In genomic region chr15:83725556-83726200, GRCm38 (mm10) we compare ENCODE assay signal across 10 mouse cellular contexts. TPM values are rescaled to one million over a fixed set of nuclear protein-coding genes. Genes with fewer than 3 reads are reported as not detected.
DNase-seq lines count a peak whose midpoint lies in the region; ATAC-seq lines count a peak whose summit lies in the region.
"Had no signal": no experiment of that assay in that cellular context is flagged by ENCODE, and none has a peak within 500 bp of the region (broad histone marks: within the 10 kb centered on the region; RNA-seq: fewer than 3 reads in every experiment).

No protein-coding gene starts in this region.

- peaks cover 28% of the 10 kb centered on the region for H3K4me1 ChIP-seq in kidney, embryonic 15.5 days
- peaks cover 11% of the 10 kb centered on the region for H3K4me1 ChIP-seq in hindbrain, embryonic 11.5 days (replicated peaks; ENCODE audit: control insufficient read depth, insufficient read depth, low read length)
- H3K4me1 ChIP-seq in midbrain, embryonic 14.5 days (ENCODE audit: control insufficient read depth, insufficient read depth, low read length), result peaks cover 15% of the 10 kb centered on the region

- no peak overlapping the region for H3K9ac ChIP-seq in kidney, embryonic 15.5 days
- H3K9ac ChIP-seq in hindbrain, embryonic 11.5 days (ENCODE audit: low read depth, low read length), result no peak overlapping the region
- no peak overlapping the region for H3K9ac ChIP-seq in midbrain, embryonic 14.5 days (replicated peaks; ENCODE audit: low read length)

- no peak for DNase-seq in kidney, adult 11 months
- DNase-seq in embryo, embryonic 10.5 days (ENCODE audit: low spot score), result peak; percentile 77
- DNase-seq in hindbrain, embryonic 11.5 days (ENCODE audit: low spot score), result peak; percentile 45
- DNase-seq in midbrain, embryonic 14.5 days, result peak; percentile 40
- no peak for DNase-seq in cerebellum, postnatal 36 days
- no peak for DNase-seq in left cerebral cortex, postnatal 36 days (ENCODE audit: low spot score in 2 of 2)
- DNase-seq in gastrocnemius, postnatal 10 days, result no peak

- 0 out of 2 replicates have a peak, but pooled peaks have one; percentile 9 for ATAC-seq in kidney, embryonic 15.5 days (replicated peaks; ENCODE audit: low FRiP score)
- peak; percentile 17; the same call in 1 of the 2 replicates for ATAC-seq in hindbrain, embryonic 11.5 days (ENCODE audit: low FRiP score)
- 0 out of 2 replicates have a peak, but pooled peaks have one; percentile 1 for ATAC-seq in midbrain, embryonic 14.5 days (ENCODE audit: low FRiP score, low TSS enrichment)

- H3K4me2 ChIP-seq in kidney, embryonic 15.5 days, result peak overlapping the region; percentile 99
- no peak overlapping the region; the same call in 1 of the 2 replicates for H3K4me2 ChIP-seq in hindbrain, embryonic 11.5 days (replicated peaks; ENCODE audit: low read depth, low read length)
- peak overlapping the region; percentile 81 for H3K4me2 ChIP-seq in midbrain, embryonic 14.5 days (ENCODE audit: low read length)

- WGBS in kidney, embryonic 15.5 days, result 15% methylated on average over 28 of the region's 28 CpGs
- 4% methylated on average over 28 of the region's 28 CpGs for WGBS in hindbrain, embryonic 11.5 days
- WGBS in midbrain, embryonic 14.5 days, result 6% methylated on average over 28 of the region's 28 CpGs

- H3K4me3 ChIP-seq in kidney, embryonic 15.5 days (replicated peaks), result peak overlapping the region; percentile 63
- peak overlapping the region; percentile 80; the same call in 1 of the 2 replicates for H3K4me3 ChIP-seq in hindbrain, embryonic 11.5 days (ENCODE audit: low read depth, low read length)
- H3K4me3 ChIP-seq in midbrain, embryonic 14.5 days (replicated peaks; ENCODE audit: low read depth, low read length), result peak overlapping the region; percentile 66; the same call in 1 of the 2 replicates

- no peak overlapping the region for H3K27ac ChIP-seq in kidney, embryonic 15.5 days
- peak overlapping the region; percentile 67; the same call in 1 of the 2 replicates for H3K27ac ChIP-seq in hindbrain, embryonic 11.5 days (ENCODE audit: low read depth, low read length)
- H3K27ac ChIP-seq in midbrain, embryonic 14.5 days (replicated peaks; ENCODE audit: low read depth, low read length), result no peak overlapping the region

- H3K9me3 ChIP-seq in kidney, embryonic 15.5 days (replicated peaks), result no peaks in the 10 kb centered on the region
- no peaks in the 10 kb centered on the region for H3K9me3 ChIP-seq in hindbrain, embryonic 11.5 days (ENCODE audit: control insufficient read depth, low read length)
- H3K9me3 ChIP-seq in midbrain, embryonic 14.5 days (ENCODE audit: control insufficient read depth, low read length), result no peaks in the 10 kb centered on the region

- H3K27me3 ChIP-seq in kidney, embryonic 15.5 days, result peaks cover 69% of the 10 kb centered on the region
- no peaks in the 10 kb centered on the region for H3K27me3 ChIP-seq in hindbrain, embryonic 11.5 days (ENCODE audit: control insufficient read depth, insufficient read depth, low read length)
- H3K27me3 ChIP-seq in midbrain, embryonic 14.5 days (ENCODE audit: control insufficient read depth, insufficient read depth, low read length), result no peaks in the 10 kb centered on the region

- H3K36me3 ChIP-seq in kidney, embryonic 15.5 days, result no peaks in the 10 kb centered on the region
- no peaks in the 10 kb centered on the region for H3K36me3 ChIP-seq in hindbrain, embryonic 11.5 days (ENCODE audit: control insufficient read depth, insufficient read depth, low read length)
- no peaks in the 10 kb centered on the region for H3K36me3 ChIP-seq in midbrain, embryonic 14.5 days (ENCODE audit: control insufficient read depth, insufficient read depth, low read length)

- intact Hi-C loops in left cerebral cortex, postnatal 36 days (cut with DNase I), result loop anchor here (2.0 kb wide), 1 partner anchor 61 kb away; no protein-coding TSS in a partner anchor

RNA-seq across cellular contexts. Expression of gene Scube1, which starts 0.9 kb away (rescaled TPM):
- polyA plus RNA-seq in kidney, embryonic 15.5 days (2015; fragmentation: Nextera tagmentation; extraction: Ambion mirVana), result 5.1 and 6.1 TPM in 2 replicates
- 30.7 and 32.8 TPM in 2 replicates for polyA plus RNA-seq in hindbrain, embryonic 11.5 days (2014; fragmentation: Nextera tagmentation; extraction: Ambion mirVana)
- 10.2 and 13.5 TPM in 2 replicates for polyA plus RNA-seq in midbrain, embryonic 14.5 days (2014; fragmentation: Nextera tagmentation; extraction: Ambion mirVana)
- 10 to 100 TPM; 68.5 to 71.1 TPM for total RNA-seq in left cerebral cortex, postnatal 36 days (2021)
- 1 to 10 TPM; 2.5 to 2.8 TPM for total RNA-seq in gastrocnemius, postnatal 10 days (2021)
- total RNA-seq: MEL; monocyte, adult 5-6 weeks had no signal

RNA-seq across cellular contexts. Expression of gene Mpped1, which starts 53.6 kb away (rescaled TPM):
- 0.41 and 0.70 TPM in 2 replicates for polyA plus RNA-seq in kidney, embryonic 15.5 days (2015; fragmentation: Nextera tagmentation; extraction: Ambion mirVana)
- 4.2 and 4.8 TPM in 2 replicates for polyA plus RNA-seq in hindbrain, embryonic 11.5 days (2014; fragmentation: Nextera tagmentation; extraction: Ambion mirVana)
- polyA plus RNA-seq in midbrain, embryonic 14.5 days (2014; fragmentation: Nextera tagmentation; extraction: Ambion mirVana), result 16.5 and 16.9 TPM in 2 replicates
- 100 to 1,000 TPM; 194 to 214 TPM for total RNA-seq in left cerebral cortex, postnatal 36 days (2021)
- under 1 TPM; 0.45 TPM for total RNA-seq in gastrocnemius, postnatal 10 days (2021)
- total RNA-seq: MEL; monocyte, adult 5-6 weeks had no signal

Comparison
In these comparisons a context has a peak if more than half of its experiments do, and no peak if none do; other contexts are left out.
1. DNase-seq: peak in embryo, embryonic 10.5 days (single experiment), hindbrain, embryonic 11.5 days (single experiment) and midbrain, embryonic 14.5 days (single experiment); none in kidney, adult 11 months (single experiment), cerebellum, postnatal 36 days (0 of 2), left cerebral cortex, postnatal 36 days (0 of 2) and gastrocnemius, postnatal 10 days (single experiment).
2. Peak in every context shown above with its lines, with median percentiles within 50 percentile points of each other: ATAC-seq and H3K4me3 ChIP-seq.